Mouse (Mus musculus) bone marrow, adult 2 months (tissue): Measurements from ENCODE around the gene Serpina1e.

Source experiments
- CTCF ChIP-seq: fragments of 200-500 bp; IDR thresholded peaks from 2 replicates; pipeline ENCODE4 v1.5.1; 2011; ENCODE audit warnings: low read length, control low read depth; ENCODE audit not compliant: control insufficient read depth, insufficient read depth
- POLR2A ChIP-seq: fragments of 200-500 bp; IDR thresholded peaks from 2 replicates; pipeline ENCODE4 v1.6.1; 2011; ENCODE audit warnings: low read depth, mild to moderate bottlenecking, control low read depth, low read length, borderline replicate concordance; ENCODE audit not compliant: control insufficient read depth

- TF ChIP-seq CTCF (no peak), POLR2A (no peak)
Measured at GRCm38 (mm10) chr12:103963288-103963687, 4.5 kb upstream of the Serpina1e start.
